Mouse (Mus musculus): ENCODE results near the gene Krt80. TPM values are rescaled to one million over a fixed set of nuclear protein-coding genes. Genes with fewer than 3 reads are reported as not detected.

Gene Krt80
- polyA plus RNA-seq (2015; fragmentation: Nextera tagmentation; extraction: Ambion mirVana), result 0.12 and 0.41 TPM in 2 replicates

DNA sequence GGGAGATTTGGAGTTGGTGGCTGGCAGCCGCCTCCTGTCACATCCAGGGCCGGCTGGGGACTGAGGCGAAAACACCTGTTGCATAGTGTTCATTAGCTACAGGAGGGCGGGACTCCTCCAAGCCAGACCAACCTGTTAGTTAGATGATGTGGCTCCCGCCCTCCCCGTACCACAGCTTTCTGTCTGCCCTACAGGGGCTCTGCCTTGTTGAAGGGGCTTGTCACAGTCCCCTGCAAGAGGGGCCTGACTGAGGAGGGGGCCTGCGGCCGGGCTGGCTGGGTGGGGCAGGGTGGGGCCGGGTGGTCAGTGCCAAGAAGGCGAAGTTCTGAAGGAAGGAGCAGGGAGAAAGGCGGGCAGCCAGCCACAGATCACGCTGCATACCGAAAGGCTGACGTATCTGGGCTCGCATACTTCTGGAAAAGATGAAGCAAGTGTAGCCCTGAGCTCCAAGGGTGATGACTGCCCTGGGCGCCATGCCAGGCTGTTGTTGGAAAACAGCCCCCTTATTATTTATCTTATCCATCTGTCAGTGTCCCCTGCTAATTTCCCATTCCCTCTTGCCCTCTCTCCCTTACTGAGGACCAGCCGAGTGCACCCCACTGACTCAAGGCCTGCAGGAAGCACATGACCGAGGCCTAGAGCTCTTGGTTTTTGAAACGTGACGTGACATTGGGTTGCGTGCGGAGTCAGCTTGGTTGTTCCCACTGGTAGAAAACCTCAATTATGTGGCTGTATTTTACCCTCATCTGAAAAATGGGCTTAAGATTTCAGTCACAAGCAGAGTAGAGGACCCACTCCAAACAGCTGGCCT is at the start of gene Krt80:
Gene Krt80, minus strand, starts transcription at position 62 of the 811 bp plus-strand sequence.
- H3K9ac ChIP-seq (replicated peaks), result no peak within 1 kb of the TSS
- H3K36me3 ChIP-seq, result no peaks in the 10 kb centered on the region
- no peaks in the 10 kb centered on the region for H3K9me3 ChIP-seq (replicated peaks)
- 59% methylated on average over 22 of the region's 22 CpGs for WGBS
- no peak within 1 kb of the TSS for H3K4me2 ChIP-seq
- no peak within 1 kb of the TSS for H3K4me3 ChIP-seq (replicated peaks)
- ATAC-seq (ENCODE audit: low FRiP score), result no peak
- no peak within 1 kb of the TSS for H3K27ac ChIP-seq (replicated peaks)
- peaks cover 9% of the 10 kb centered on the region; the same call in 1 of the 2 replicates for H3K4me1 ChIP-seq
- no peaks in the 10 kb centered on the region for H3K27me3 ChIP-seq (replicated peaks)

DNA sequence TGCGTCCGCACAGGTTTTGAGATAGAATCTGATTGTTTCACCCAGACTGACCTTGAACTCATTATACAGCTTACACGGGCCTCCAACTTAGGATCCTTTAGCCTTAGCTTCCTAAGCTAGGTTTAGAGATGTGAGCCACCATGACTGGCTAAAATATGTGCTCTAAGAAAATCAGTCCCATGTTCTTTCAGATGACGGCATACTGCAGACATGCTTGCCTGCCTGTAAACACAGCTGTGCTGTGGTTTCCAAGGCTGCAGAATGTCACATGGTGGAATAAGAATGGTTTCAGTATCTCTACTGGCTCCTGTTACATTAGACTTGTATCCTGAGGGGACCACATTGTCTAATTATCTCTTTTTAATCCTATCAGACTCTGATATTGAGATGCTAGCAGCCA is 49.0 kb upstream of the Krt80 start:
- 76% methylated on average over 4 of the region's 4 CpGs for WGBS
- ATAC-seq (ENCODE audit: low FRiP score), result no peak
- H3K9ac ChIP-seq (replicated peaks), result no peak overlapping the region
- no peak overlapping the region for H3K4me2 ChIP-seq
- H3K27ac ChIP-seq (replicated peaks), result no peak overlapping the region
- no peaks in the 10 kb centered on the region for H3K9me3 ChIP-seq (replicated peaks)
- H3K4me1 ChIP-seq, result peaks cover 9% of the 10 kb centered on the region; the same call in 1 of the 2 replicates
- H3K36me3 ChIP-seq, result no peaks in the 10 kb centered on the region
- 0 out of 2 replicates have a peak, but pooled peaks cover under 1% of the 10 kb centered on the region for H3K27me3 ChIP-seq (replicated peaks)
- no peak overlapping the region for H3K4me3 ChIP-seq (replicated peaks)

GRCm38 (mm10) chr15:101414807-101415565 is 45.0 kb upstream of the Krt80 start:
- no peaks in the 10 kb centered on the region for H3K36me3 ChIP-seq
- ATAC-seq (ENCODE audit: low FRiP score), result no peak
- WGBS, result 49% methylated on average over 11 of the region's 11 CpGs

GRCm38 (mm10) chr15:101413916-101414635 is 44.1 kb upstream of the Krt80 start:
- 62% methylated on average over 7 of the region's 7 CpGs for WGBS
- no peaks in the 10 kb centered on the region for H3K9me3 ChIP-seq (replicated peaks)
- peaks cover 9% of the 10 kb centered on the region; the same call in 1 of the 2 replicates for H3K4me1 ChIP-seq
- no peak overlapping the region for H3K4me2 ChIP-seq
- H3K9ac ChIP-seq (replicated peaks), result no peak overlapping the region
- no peak overlapping the region for H3K27ac ChIP-seq (replicated peaks)
- no peak overlapping the region for H3K4me3 ChIP-seq (replicated peaks)
- H3K36me3 ChIP-seq, result no peaks in the 10 kb centered on the region
- no peak for ATAC-seq (ENCODE audit: low FRiP score)
- H3K27me3 ChIP-seq (replicated peaks), result peaks cover 28% of the 10 kb centered on the region

More at GRCm38 (mm10) chr15:101414807-101415565, 45.0 kb upstream of the Krt80 start:
- no peak overlapping the region for H3K4me3 ChIP-seq (replicated peaks)
- peaks cover 9% of the 10 kb centered on the region; the same call in 1 of the 2 replicates for H3K4me1 ChIP-seq
- H3K9me3 ChIP-seq (replicated peaks), result no peaks in the 10 kb centered on the region
- H3K4me2 ChIP-seq, result no peak overlapping the region
- H3K27ac ChIP-seq (replicated peaks), result no peak overlapping the region
- H3K27me3 ChIP-seq (replicated peaks), result peaks cover 28% of the 10 kb centered on the region
- H3K9ac ChIP-seq (replicated peaks), result no peak overlapping the region

- Histone ChIP-seq H3K4me3 (replicated peaks) (no peak overlapping the region), H3K9me3 (replicated peaks) (no peaks in the 10 kb centered on the region), H3K9ac (replicated peaks) (no peak overlapping the region), H3K27me3 (replicated peaks) (peaks cover 28% of the 10 kb centered on the region), H3K4me2 (no peak overlapping the region), H3K36me3 (no peaks in the 10 kb centered on the region), H3K27ac (replicated peaks) (no peak overlapping the region), H3K4me1 (peaks cover 9% of the 10 kb centered on the region; the same call in 1 of the 2 replicates)
- ATAC-seq (ENCODE audit: low FRiP score), result no peak
- WGBS, result 22% methylated on average over 31 of the region's 31 CpGs
Measured at GRCm38 (mm10) chr15:101412188-101412587, 42.2 kb upstream of the Krt80 start.

DNA sequence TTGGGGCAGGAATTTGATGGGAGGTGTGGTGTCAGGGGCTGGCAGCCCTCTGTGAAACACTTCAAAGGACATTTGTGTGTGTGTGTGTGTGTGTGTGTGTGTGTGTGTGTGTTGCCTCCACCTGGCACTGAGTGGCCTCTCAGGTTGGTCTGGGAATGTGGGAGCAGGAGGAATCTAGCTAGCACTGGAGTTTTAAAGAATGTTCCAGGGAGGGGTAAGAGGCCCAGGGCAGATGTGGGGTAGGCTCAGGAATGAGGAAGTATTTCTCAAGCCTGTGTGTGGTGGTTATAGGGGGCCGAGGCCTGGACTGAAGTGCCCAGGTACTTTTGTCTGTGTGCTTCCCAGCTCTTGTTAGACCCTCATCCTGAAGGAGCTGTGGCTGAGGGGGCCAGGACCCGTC is 40.8 kb upstream of the Krt80 start, which contains the start of gene Krt7:
Gene Krt7, plus strand, starts transcription at position 269 of the 400 bp plus-strand sequence.
- H3K4me1 ChIP-seq, result peaks cover 9% of the 10 kb centered on the region; the same call in 1 of the 2 replicates
- H3K9me3 ChIP-seq (replicated peaks), result no peaks in the 10 kb centered on the region
- H3K4me3 ChIP-seq (replicated peaks), result no peak within 1 kb of the TSS
- H3K36me3 ChIP-seq, result no peaks in the 10 kb centered on the region
- H3K27me3 ChIP-seq (replicated peaks), result peaks cover 28% of the 10 kb centered on the region
- H3K27ac ChIP-seq (replicated peaks), result no peak within 1 kb of the TSS
- no peak within 1 kb of the TSS for H3K4me2 ChIP-seq
- WGBS, result 50% methylated on average over 2 of the region's 2 CpGs
- no peak within 1 kb of the TSS for H3K9ac ChIP-seq (replicated peaks)
- no peak for ATAC-seq (ENCODE audit: low FRiP score)

DNA sequence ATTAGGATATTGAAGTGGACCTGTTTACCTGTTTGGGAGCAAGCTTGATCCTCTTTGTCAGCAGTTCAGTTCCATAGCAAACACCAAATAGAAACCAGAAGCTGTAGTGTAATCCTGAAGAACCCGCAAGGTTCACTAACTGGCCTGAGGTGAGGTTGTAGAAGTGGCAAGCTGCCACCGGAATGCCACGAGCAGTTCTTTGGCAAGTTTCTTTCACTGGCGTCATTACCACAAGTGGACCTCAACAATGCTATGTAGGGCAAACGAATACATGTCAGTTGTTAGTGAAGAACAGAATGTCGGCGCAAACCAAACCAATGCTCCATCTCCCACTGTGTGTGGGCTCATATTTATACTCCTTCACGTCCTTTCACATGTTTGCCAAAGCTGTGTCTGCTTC is 28.3 kb upstream of the Krt80 start:
- H3K36me3 ChIP-seq, result no peaks in the 10 kb centered on the region
- no peak overlapping the region for H3K27ac ChIP-seq (replicated peaks)
- H3K4me2 ChIP-seq, result no peak overlapping the region
- no peaks in the 10 kb centered on the region for H3K9me3 ChIP-seq (replicated peaks)
- no peak for ATAC-seq (ENCODE audit: low FRiP score)
- H3K27me3 ChIP-seq (replicated peaks), result no peaks in the 10 kb centered on the region
- WGBS, result 90% methylated on average over 8 of the region's 8 CpGs
- H3K4me3 ChIP-seq (replicated peaks), result no peak overlapping the region
- H3K4me1 ChIP-seq, result peaks cover 3% of the 10 kb centered on the region
- H3K9ac ChIP-seq (replicated peaks), result no peak overlapping the region

GRCm38 (mm10) chr15:101397683-101398082 is 27.7 kb upstream of the Krt80 start:
- WGBS, result 92% methylated on average over 2 of the region's 2 CpGs
- ATAC-seq (ENCODE audit: low FRiP score), result no peak

GRCm38 (mm10) chr15:101396921-101397320 is 27.0 kb upstream of the Krt80 start:
- WGBS, result 80% methylated on average over 3 of the region's 3 CpGs

More at GRCm38 (mm10) chr15:101397683-101398082, 27.7 kb upstream of the Krt80 start:
- Histone ChIP-seq H3K4me1 (peaks cover 3% of the 10 kb centered on the region), H3K27me3 (replicated peaks) (no peaks in the 10 kb centered on the region), H3K36me3 (no peaks in the 10 kb centered on the region), H3K4me3 (replicated peaks) (no peak overlapping the region), H3K9me3 (replicated peaks) (no peaks in the 10 kb centered on the region), H3K4me2 (no peak overlapping the region), H3K27ac (replicated peaks) (no peak overlapping the region), H3K9ac (replicated peaks) (no peak overlapping the region)

GRCm38 (mm10) chr15:101396466-101396865 is 26.5 kb upstream of the Krt80 start:
- 29% methylated on average over 7 of the region's 7 CpGs for WGBS
- no peaks in the 10 kb centered on the region for H3K36me3 ChIP-seq
- H3K27me3 ChIP-seq (replicated peaks), result no peaks in the 10 kb centered on the region
- H3K4me1 ChIP-seq, result peaks cover 3% of the 10 kb centered on the region
- no peak overlapping the region for H3K4me2 ChIP-seq
- H3K9me3 ChIP-seq (replicated peaks), result no peaks in the 10 kb centered on the region
- no peak overlapping the region for H3K4me3 ChIP-seq (replicated peaks)
- H3K27ac ChIP-seq (replicated peaks), result no peak overlapping the region
- ATAC-seq (ENCODE audit: low FRiP score), result no peak
- H3K9ac ChIP-seq (replicated peaks), result no peak overlapping the region

More at GRCm38 (mm10) chr15:101396921-101397320, 27.0 kb upstream of the Krt80 start:
- H3K27me3 ChIP-seq (replicated peaks), result no peaks in the 10 kb centered on the region
- no peaks in the 10 kb centered on the region for H3K9me3 ChIP-seq (replicated peaks)
- H3K4me3 ChIP-seq (replicated peaks), result no peak overlapping the region
- peaks cover 3% of the 10 kb centered on the region for H3K4me1 ChIP-seq
- no peaks in the 10 kb centered on the region for H3K36me3 ChIP-seq
- H3K27ac ChIP-seq (replicated peaks), result no peak overlapping the region
- no peak overlapping the region for H3K9ac ChIP-seq (replicated peaks)
- H3K4me2 ChIP-seq, result no peak overlapping the region
- ATAC-seq (ENCODE audit: low FRiP score), result no peak

DNA sequence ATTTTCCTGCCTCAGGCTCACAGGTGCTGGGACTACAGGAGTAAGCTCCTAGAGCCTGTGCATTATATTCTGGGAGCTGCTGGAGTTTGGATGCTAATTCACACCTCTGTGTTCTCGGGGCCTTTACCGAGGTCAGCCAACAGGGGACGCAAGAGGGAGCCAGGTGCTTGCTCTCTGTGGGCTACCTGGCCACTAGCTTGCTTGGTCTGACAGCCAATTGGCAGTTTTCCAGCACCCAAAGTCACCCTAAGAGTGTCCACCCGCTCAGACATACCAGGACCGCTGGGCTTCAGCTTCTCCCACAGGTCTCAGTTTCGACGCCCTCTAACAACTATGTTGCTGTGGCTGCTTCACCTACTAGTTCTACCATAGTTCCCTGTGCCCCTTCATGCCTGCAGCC is 24.9 kb upstream of the Krt80 start:
- WGBS, result 65% methylated on average over 7 of the region's 7 CpGs

More for the DNA sequence above, 24.9 kb upstream of the Krt80 start:
- H3K4me3 ChIP-seq (replicated peaks), result no peak overlapping the region
- no peaks in the 10 kb centered on the region for H3K36me3 ChIP-seq
- peaks cover 3% of the 10 kb centered on the region for H3K4me1 ChIP-seq
- no peak for ATAC-seq (ENCODE audit: low FRiP score)
- H3K4me2 ChIP-seq, result no peak overlapping the region
- H3K9me3 ChIP-seq (replicated peaks), result no peaks in the 10 kb centered on the region
- H3K27ac ChIP-seq (replicated peaks), result no peak overlapping the region
- H3K27me3 ChIP-seq (replicated peaks), result no peaks in the 10 kb centered on the region
- H3K9ac ChIP-seq (replicated peaks), result no peak overlapping the region

Data from neural tube, embryonic 15.5 days (tissue).